Mouse (Mus musculus) urinary bladder, adult 2 months (tissue): ENCODE results near the gene Dpp9. TPM values are rescaled to one million over a fixed set of nuclear protein-coding genes. Genes with fewer than 3 reads are reported as not detected.

ENCODE experiments used
- DNase-seq: peaks from one replicate; pipeline ENCODE4 v3.0.0; 2022; ENCODE audit warnings: low spot score
- polyA plus RNA-seq: library from polyadenylated mRNA; depleted of rRNA; stranded (reverse); fragments of >200 nt; gene quantifications from 2 replicates; pipeline ENCODE4 v1.2.3, GENCODE M21; 2012

Dpp9 gene
- polyA plus RNA-seq, 1 experiment = 24.8 TPM

GRCm38 (mm10) chr17:56183658-56184103 lies 35.0 kb downstream of the Dpp9 start, which contains the start of gene Mydgf:
Mydgf (minus strand) TSS chr17:56183920.
- DNase-seq = peak; percentile 87

DNA sequence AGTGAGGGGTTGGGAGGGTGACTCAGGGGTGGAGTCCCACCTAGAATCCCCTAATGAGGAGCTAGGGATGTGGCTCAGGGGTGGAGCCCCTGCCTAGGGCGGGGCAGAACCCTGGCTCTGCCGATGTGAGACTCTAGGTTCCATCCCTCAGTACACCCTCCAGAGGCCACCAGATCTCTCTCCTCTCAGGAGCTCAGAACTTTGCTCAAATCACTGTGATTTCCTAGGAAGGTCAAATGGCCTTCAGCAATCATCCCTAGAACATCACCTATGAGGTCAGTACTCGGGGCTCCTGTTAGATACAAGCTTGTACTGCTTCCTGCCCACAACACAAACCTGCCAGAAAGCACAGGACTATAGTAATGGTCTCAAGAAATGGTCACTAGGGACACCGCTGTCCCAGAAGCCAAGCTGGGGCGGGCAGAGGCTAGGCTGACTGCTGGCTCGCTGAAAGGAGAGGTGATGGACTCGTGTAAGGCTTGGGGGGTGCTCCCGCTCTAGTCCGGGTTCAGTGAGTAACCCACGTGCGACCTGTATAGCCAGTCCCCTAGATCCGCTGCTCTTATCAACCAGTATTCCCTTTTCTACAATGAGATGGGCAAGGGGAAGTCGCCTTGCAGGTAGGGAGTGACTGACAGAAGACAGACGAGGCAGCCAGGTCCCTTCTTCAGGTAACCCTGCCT lies 35.6 kb downstream of the Dpp9 start:
- DNase-seq = no peak

- DNase-seq = no peak
Measured at GRCm38 (mm10) chr17:56175416-56175815, 43.3 kb downstream of the Dpp9 start.

DNA sequence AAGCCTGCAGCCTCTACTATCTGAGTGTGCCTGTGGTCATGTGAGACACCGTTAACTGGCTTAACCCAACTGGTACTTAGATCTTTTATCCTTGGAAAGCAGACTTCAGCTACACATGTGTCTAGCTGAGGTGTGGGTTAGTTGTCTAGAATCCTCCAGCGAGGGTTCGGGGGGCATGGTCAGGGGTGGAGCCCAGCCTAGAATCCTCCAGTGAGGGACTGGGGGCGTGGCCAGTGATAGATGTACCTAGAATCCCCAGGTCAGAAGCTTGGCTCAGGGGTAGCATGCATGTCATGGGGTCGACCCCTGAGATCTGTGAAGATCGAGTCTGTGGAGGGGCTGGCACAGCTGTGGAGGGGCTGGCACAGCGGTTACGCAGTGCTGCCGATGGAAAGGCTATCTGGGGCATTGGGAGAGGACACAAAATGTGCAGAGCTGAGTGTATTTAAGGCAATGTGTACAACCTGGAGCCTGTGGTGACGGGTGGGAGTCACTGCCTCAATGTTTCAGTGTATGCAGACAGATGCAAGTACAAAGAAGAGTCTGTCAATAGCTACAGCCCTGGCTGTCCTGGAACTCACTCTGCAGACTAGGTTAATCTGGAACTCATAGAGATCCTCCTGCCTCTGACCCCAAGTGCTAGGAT lies 45.2 kb downstream of the Dpp9 start:
- no peak for DNase-seq

DNA sequence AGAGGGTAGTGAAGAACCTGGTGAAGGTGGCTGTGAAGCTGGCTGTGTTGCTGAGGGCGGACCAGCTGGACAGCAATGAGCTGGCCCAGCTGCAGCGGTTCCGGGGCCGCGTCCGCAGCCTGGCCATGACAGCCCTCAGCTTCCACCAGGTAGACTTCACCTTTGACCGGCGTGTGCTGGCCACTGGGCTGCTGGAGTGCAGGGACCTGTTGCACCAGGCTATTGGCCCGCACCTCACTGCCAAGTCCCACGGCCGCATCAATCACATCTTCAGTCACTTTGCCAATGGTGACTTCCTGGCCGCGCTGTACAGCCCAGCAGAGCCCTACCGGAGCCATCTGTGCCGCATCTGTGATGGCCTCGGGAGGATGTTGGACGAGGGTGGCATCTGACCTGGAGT lies 46.8 kb downstream of the Dpp9 start:
- DNase-seq = no peak

DNA sequence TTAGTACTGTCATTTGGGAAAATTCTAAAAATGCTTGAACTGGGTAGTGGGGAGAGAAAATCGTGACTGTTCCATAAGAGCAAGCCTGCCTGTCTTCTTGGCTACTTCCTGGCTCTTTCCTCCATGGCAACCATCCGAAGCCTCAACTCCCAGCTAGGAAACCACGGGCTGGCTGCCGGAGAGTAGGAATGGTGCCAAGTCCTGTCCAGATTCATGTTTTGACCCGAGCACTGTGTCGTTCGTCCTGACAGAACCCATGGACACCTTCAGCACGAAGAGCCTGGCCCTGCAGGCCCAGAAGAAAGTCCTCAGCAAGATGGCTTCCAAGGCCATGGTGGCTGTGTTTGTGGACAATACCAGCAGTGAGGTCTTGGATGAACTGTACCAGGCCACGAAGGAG lies 47.2 kb downstream of the Dpp9 start:
- DNase-seq = no peak

DNA sequence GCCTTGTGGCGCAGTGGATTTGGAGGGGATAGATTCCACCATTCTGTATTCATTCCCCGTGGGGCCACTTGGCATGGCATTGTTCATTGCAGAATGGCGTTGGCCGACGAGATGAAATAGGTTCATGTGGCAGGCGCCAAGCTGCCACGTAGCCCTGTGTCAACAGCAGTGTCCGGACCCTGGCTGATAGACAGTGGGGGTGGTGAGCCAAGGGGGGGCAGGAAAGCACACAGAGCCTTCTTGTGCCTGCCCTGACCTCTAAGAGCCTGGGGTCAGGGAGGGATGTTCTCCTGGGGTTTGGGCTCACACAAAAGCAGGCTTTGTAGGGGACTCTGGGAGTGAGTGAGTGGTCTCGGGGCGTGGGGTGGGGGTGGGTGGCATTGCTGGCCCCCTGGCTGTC lies 48.1 kb downstream of the Dpp9 start:
- no peak for DNase-seq

GRCm38 (mm10) chr17:56169830-56170229 lies 48.9 kb downstream of the Dpp9 start:
- DNase-seq = no peak

- no peak for DNase-seq
Measured at GRCm38 (mm10) chr17:56165671-56166070, 53.0 kb downstream of the Dpp9 start.

- DNase-seq = no peak
Measured at GRCm38 (mm10) chr17:56164510-56164909, 54.2 kb downstream of the Dpp9 start.

DNA sequence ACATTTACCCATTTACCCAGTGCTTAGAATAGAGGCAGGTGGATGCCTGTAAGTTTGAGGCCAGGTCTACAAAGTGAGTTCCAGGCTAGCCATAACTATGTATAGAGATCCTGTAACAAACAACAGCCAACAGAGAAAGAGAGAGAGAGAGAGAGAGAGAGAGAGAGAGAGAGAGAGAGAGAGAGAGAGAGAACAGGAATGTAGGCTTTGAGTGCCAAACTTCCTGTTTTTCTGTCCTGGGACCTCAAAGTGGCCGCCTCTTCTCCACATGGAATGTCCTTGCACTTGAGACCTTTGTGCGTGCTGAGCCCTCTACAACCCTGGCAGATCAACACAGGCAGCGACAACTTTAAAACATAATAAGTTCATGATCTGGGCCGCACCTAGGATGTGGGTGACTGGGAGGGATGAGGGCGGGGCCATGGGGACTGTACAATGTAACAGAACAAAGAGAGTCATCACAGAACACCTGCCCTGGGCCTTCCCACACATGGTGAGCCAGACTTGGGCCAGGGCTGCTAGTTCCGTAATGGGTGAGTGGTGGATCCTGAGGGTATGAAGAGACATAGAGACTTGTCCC lies 55.1 kb downstream of the Dpp9 start:
- DNase-seq = no peak

- peak; percentile 74 for DNase-seq
Measured at GRCm38 (mm10) chr17:56162231-56162774, 56.4 kb downstream of the Dpp9 start, which contains the start of gene Tnfaip8l1. Tnfaip8l1 (plus strand) TSS chr17:56162477.

DNA sequence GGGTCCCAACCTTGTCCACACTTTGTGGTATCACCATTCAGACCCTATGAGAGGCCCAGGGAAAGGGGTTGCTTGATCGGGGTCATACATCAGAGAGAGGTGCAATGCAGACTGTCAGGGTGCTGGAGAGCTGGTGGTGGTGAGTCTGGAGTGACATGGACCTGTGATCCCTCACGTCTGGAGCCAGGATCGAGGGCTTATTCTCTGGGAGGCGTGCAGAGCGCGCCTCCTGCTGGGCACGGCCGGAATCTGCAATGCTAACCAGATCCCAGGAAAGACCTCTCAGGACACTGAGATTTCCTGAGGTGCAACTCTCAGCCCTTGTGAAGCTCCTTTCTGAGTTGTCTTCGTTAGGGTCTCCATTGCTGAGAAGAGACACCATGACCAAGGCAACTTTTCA lies 59.0 kb downstream of the Dpp9 start:
- no peak for DNase-seq

DNA sequence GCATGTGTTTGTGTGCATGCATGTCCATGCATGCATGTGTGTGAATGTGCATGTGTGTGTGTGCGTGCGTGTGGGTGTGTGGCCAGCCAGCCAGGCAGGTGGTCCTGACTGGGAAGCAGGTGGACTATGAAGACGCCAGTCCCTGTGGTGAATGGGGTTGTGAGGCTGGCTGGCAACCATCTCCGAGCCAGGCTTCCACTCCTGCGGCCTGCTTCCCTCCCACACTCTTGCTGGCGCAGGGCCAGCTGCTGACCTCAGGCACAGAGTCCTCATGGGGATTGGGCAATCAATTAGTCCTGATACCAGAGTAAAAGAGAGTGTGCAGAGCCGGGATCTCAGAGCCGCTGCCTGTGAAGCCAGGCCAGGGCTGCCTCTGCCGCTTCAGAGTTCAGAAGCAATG lies 65.1 kb downstream of the Dpp9 start:
- DNase-seq = no peak

GRCm38 (mm10) chr17:56149897-56150296 lies 68.8 kb downstream of the Dpp9 start:
- no peak for DNase-seq

DNA sequence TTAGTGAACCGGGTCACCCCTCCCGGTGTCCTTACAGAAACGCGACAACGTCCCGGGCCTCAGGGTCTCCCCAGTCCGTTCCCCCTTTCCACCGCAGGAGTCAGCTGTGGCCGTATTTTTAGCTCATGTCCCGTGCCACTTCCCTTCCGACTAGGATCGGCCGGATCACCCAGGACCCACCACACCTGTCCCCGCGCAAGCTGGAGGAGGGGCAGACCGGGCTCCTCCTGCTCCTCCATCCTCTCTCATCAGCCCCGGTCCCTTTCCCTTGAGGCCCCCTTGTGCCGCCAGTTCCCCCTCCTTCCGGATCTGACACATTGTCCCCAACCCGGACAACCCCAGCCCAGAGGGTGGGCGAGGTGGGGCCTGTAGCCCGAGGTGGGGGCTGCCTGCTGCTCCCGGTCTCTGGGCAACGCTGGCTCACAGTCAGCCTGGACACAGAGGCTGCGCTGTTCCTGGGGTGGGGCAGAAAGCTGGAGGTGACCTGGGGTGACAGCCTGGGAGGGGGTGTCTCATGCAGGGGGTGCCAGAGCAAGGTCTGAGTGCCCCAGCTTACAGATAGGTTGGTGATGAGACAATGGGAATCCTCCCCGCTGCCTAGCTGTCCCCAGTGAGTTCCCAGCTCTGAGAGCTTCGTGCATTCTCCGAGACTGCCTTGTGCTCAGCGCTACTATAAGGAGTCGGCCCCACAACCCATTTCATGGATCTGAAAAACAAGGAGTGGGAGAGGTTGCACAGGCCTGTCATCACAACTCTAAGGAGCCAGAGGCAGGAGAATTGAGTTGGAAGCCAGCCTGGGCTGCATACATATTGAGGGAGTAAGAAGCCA lies 69.7 kb downstream of the Dpp9 start:
- no peak for DNase-seq

DNA sequence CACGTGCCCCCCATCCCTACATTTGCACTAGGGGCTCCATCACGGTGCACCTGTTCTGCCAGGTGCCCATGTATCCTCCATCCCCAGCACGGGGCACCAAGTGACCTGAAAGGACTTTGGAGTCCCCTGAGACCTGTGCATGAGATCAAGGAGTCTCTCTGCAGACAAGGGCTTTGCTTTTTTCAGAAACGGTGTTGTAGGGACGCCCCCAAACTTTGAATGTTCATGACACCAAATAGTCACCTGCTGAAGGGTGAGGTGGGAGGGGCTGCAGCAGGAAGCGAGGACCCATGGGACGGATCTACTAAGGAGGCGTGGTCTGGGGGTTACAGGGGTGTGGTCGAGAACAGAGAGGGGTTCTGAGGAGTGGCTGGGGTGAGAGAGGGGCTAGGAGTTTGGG lies 70.4 kb downstream of the Dpp9 start:
- no peak for DNase-seq

DNA sequence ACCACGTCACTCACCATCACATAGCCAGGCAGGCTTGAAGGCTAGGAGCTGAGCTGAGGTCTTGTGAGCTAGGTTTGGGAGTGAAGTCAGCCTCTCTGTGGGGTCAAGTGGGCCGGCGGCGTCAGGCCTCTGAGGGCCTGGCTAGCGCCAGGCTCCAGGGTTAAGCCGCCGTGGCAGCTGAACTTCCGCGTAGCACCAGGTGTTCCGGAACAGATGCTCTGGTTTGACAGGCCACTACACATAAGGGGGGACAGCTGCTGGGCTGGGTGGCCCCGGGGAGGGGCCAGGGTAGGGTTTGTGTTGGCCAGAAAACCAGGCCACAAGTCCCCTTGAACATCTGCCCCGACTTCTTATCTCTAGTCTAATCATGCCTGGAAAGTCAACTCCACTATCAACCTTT lies 71.3 kb downstream of the Dpp9 start:
- no peak for DNase-seq

- DNase-seq = no peak
Measured at GRCm38 (mm10) chr17:56146131-56146530, 72.6 kb downstream of the Dpp9 start.

GRCm38 (mm10) chr17:56144546-56144945 lies 74.2 kb downstream of the Dpp9 start:
- DNase-seq = no peak

GRCm38 (mm10) chr17:56141702-56142605 lies 76.8 kb downstream of the Dpp9 start:
- DNase-seq = no peak
